Mouse (Mus musculus) neural tube, embryonic 14.5 days (tissue): ENCODE results near the gene Tmem145. TPM values are rescaled to one million over a fixed set of nuclear protein-coding genes. Genes with fewer than 3 reads are reported as not detected.

Experiments used
- ATAC-seq: fragments of 200-750 bp; cut with Nextera tagmentation; 2 replicates; pipeline ENCODE4 v1.8.0; 2017; ENCODE audit warnings: low read depth, mild to moderate bottlenecking, moderate TSS enrichment, moderate library complexity
- H3K27ac ChIP-seq: fragments of 300-500 bp; sonication (generic); 2 replicates; pipeline ENCODE4 v1.5.1; 2014; ENCODE audit warnings: low read depth, mild to moderate bottlenecking, control low read depth, low read length, moderate library complexity, mixed read lengths
- H3K27me3 ChIP-seq: fragments of 300-500 bp; sonication (generic); 2 replicates; pipeline ENCODE4 v1.6.1; 2014; ENCODE audit warnings: low read length; ENCODE audit not compliant: control insufficient read depth, insufficient read depth
- H3K36me3 ChIP-seq: fragments of 300-500 bp; sonication (generic); 2 replicates; pipeline ENCODE4 v1.6.1; 2014; ENCODE audit warnings: low read length, mixed read lengths; ENCODE audit not compliant: control insufficient read depth, insufficient read depth
- H3K4me1 ChIP-seq: fragments of 300-500 bp; sonication (generic); 2 replicates; pipeline ENCODE4 v1.6.1; 2014; ENCODE audit warnings: low read length; ENCODE audit not compliant: control insufficient read depth, insufficient read depth
- H3K4me2 ChIP-seq: fragments of 300-500 bp; sonication (generic); 2 replicates; pipeline ENCODE4 v1.6.1; 2014; ENCODE audit warnings: mild to moderate bottlenecking, low read depth, low read length, control low read depth
- H3K4me3 ChIP-seq: fragments of 300-500 bp; sonication (generic); 2 replicates; pipeline ENCODE4 v1.5.1; 2014; ENCODE audit warnings: low read depth, low read length, control low read depth, mixed read lengths
- H3K9ac ChIP-seq: fragments of 300-500 bp; sonication (generic); replicated peaks from 2 replicates; pipeline ENCODE4 v1.6.1; 2014; ENCODE audit warnings: low read depth, mild to moderate bottlenecking, control low read depth, low read length, mixed read lengths
- H3K9me3 ChIP-seq: fragments of 300-500 bp; sonication (generic); 2 replicates; pipeline ENCODE4 v1.6.1; 2016; ENCODE audit warnings: low read length; ENCODE audit not compliant: control insufficient read depth
- WGBS: fragments of 180-500 bp; shearing (Covaris S2); extraction: QIAGEN DNeasy Blood & Tissue Kit; methylation state at CpG from one replicate; pipeline ENCODE4 v1.1.7; 2014; 5-methylcytosine and 5-hydroxymethylcytosine counted together
- polyA plus RNA-seq: library from polyadenylated mRNA; unstranded; fragments of >200 nt; fragmentation: Nextera tagmentation; extraction: Ambion mirVana; gene quantifications from 2 replicates; pipeline ENCODE4 v1.2.1, GENCODE M21; 2014

Gene Tmem145
- polyA plus RNA-seq, 1 experiment from 2014 or later = 94.9 TPM

DNA sequence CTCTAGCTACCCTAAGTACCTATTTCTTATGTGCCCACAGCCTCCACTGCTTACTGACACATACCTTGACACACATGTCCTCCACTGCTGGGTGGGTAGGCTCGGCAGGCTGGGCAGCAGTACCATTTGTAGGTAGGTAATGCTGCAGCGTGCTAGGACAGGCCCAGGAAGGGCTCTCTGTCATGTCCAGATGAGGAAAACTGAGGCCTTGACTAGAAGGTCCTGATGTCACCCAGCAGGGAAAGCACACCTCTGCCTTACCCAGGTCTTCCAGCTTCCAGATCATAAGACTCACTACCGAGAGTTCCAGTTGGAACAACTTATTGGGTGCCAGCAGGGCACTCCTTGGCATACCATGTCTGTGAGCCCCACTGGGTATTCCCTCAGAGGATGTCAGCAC lies 30.9 kb upstream of the Tmem145 start:
- Histone ChIP-seq H3K4me1 (peaks cover 29% of the 10 kb centered on the region), H3K9ac (0 out of 2 replicates have a peak overlapping the region, but pooled peaks have one; percentile 8), H3K27ac (no peak overlapping the region), H3K36me3 (peaks cover 23% of the 10 kb centered on the region), H3K4me2 (no peak overlapping the region), H3K4me3 (no peak overlapping the region), H3K9me3 (no peaks in the 10 kb centered on the region), H3K27me3 (no peaks in the 10 kb centered on the region)
- WGBS = 87% methylated on average over 3 of the region's 3 CpGs
- ATAC-seq = no peak

DNA sequence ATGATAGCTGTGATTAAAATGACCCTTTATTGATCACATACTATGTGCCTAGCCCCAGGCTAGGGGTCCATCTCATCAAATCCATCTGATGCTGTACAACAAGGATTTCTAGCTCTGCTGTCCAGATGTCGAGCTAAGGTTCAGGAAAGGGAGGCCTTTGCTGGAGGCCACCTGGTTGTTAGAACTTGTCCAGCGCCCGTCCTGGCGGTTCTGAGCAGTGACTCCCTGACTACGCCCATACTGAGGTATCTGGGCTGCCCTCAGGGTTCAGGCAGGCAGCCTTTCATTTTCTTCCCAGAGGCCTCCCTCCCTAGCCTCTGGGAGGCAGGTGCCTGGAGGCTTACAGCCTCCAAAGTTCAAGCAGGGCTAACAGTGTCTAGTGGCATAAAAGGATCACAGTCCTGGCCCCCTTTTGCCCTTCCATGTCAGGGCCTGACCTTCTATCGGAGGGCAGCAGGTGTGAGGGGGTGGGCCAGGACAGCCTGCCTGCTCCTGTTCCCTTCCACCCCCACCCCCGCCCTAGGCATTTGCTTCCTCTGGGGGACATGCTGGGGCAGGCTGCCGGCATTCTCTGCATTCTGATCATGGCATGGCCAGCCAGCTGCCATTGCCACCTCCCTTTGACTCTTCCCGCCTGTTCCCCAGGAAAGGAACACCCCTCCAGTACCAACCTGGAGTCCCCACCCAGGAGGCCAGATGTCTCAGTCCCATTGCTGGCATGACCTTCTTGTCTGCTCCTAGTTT lies 30.2 kb upstream of the Tmem145 start:
- H3K27ac ChIP-seq = no peak overlapping the region
- no peak overlapping the region; the same call in 1 of the 2 replicates for H3K4me2 ChIP-seq
- WGBS = 62% methylated on average over 9 of the region's 9 CpGs
- H3K4me3 ChIP-seq = no peak overlapping the region
- no peak for ATAC-seq
- H3K9ac ChIP-seq = peak overlapping the region; percentile 8; the same call in 1 of the 2 replicates
- H3K27me3 ChIP-seq = no peaks in the 10 kb centered on the region
- H3K9me3 ChIP-seq = no peaks in the 10 kb centered on the region
- H3K4me1 ChIP-seq = peaks cover 34% of the 10 kb centered on the region
- H3K36me3 ChIP-seq = peaks cover 23% of the 10 kb centered on the region

- H3K9me3 ChIP-seq = no peaks in the 10 kb centered on the region
- 92% methylated on average over 4 of the region's 4 CpGs for WGBS
- H3K4me1 ChIP-seq = peaks cover 43% of the 10 kb centered on the region
- H3K4me3 ChIP-seq = peak overlapping the region; percentile 76; the same call in 1 of the 2 replicates
- peak overlapping the region; percentile 98 for H3K27ac ChIP-seq
- H3K9ac ChIP-seq = peak overlapping the region; percentile 37
- ATAC-seq = no peak
- H3K27me3 ChIP-seq = no peaks in the 10 kb centered on the region
- peak overlapping the region; percentile 90 for H3K4me2 ChIP-seq
- peaks cover 14% of the 10 kb centered on the region; the same call in 1 of the 2 replicates for H3K36me3 ChIP-seq
These were observed 28.5 kb upstream of the Tmem145 start for GRCm38 (mm10) chr7:25277405-25277804.

- 19% methylated on average over 4 of the region's 4 CpGs for WGBS
- H3K4me1 ChIP-seq = peaks cover 44% of the 10 kb centered on the region
These were observed 27.9 kb upstream of the Tmem145 start for GRCm38 (mm10) chr7:25277998-25278340.

GRCm38 (mm10) chr7:25278341-25279075 lies 27.4 kb upstream of the Tmem145 start:
- WGBS = under 1% methylated on average over 48 of the region's 60 CpGs
- Histone ChIP-seq H3K4me3 (peak overlapping the region; percentile 76), H3K9ac (peak overlapping the region; percentile 74), H3K4me2 (peak overlapping the region; percentile 90), H3K9me3 (no peaks in the 10 kb centered on the region), H3K36me3 (peaks cover 11% of the 10 kb centered on the region; the same call in 1 of the 2 replicates), H3K4me1 (peaks cover 49% of the 10 kb centered on the region), H3K27ac (peak overlapping the region; percentile 98), H3K27me3 (no peaks in the 10 kb centered on the region)
- peak; percentile 70 for ATAC-seq

More at GRCm38 (mm10) chr7:25277998-25278340, 27.9 kb upstream of the Tmem145 start:
- no peaks in the 10 kb centered on the region for H3K9me3 ChIP-seq
- peak overlapping the region; percentile 74 for H3K9ac ChIP-seq
- no peak for ATAC-seq
- H3K4me3 ChIP-seq = peak overlapping the region; percentile 76
- peak overlapping the region; percentile 90 for H3K4me2 ChIP-seq
- H3K27ac ChIP-seq = peak overlapping the region; percentile 98
- peaks cover 13% of the 10 kb centered on the region; the same call in 1 of the 2 replicates for H3K36me3 ChIP-seq
- no peaks in the 10 kb centered on the region for H3K27me3 ChIP-seq

- peak; percentile 60 for ATAC-seq
These were observed 26.6 kb upstream of the Tmem145 start for GRCm38 (mm10) chr7:25279076-25279860.

GRCm38 (mm10) chr7:25279861-25280791 lies 25.8 kb upstream of the Tmem145 start:
- H3K9me3 ChIP-seq = no peaks in the 10 kb centered on the region
- H3K4me2 ChIP-seq = peak overlapping the region; percentile 90
- H3K27me3 ChIP-seq = no peaks in the 10 kb centered on the region
- H3K9ac ChIP-seq = peak overlapping the region; percentile 76
- peak overlapping the region; percentile 98 for H3K27ac ChIP-seq
- no peak; the same call in 1 of the 2 replicates for ATAC-seq
- peaks cover 8% of the 10 kb centered on the region for H3K36me3 ChIP-seq
- under 1% methylated on average over 6 of the region's 6 CpGs for WGBS
- H3K4me3 ChIP-seq = peak overlapping the region; percentile 76
- H3K4me1 ChIP-seq = peaks cover 57% of the 10 kb centered on the region

More at GRCm38 (mm10) chr7:25279076-25279860, 26.6 kb upstream of the Tmem145 start:
- Histone ChIP-seq H3K4me1 (peaks cover 53% of the 10 kb centered on the region), H3K4me2 (peak overlapping the region; percentile 90), H3K9me3 (no peaks in the 10 kb centered on the region), H3K27ac (peak overlapping the region; percentile 98), H3K27me3 (no peaks in the 10 kb centered on the region), H3K4me3 (peak overlapping the region; percentile 76), H3K9ac (peak overlapping the region; percentile 74), H3K36me3 (peaks cover 6% of the 10 kb centered on the region; the same call in 1 of the 2 replicates)
- 0% methylated on average over 39 of the region's 49 CpGs for WGBS
